Mouse (Mus musculus) CD4-positive, CD25-positive, alpha-beta regulatory T cell, adult 2 months (primary cell): Measurements from ENCODE around the gene Nsg1.

ENCODE experiments used
- DNase-seq: peaks from one replicate; pipeline ENCODE4 v3.0.0-alpha.2; 2012; ENCODE audit warnings: low read depth, low spot score

The Nsg1 gene

DNA sequence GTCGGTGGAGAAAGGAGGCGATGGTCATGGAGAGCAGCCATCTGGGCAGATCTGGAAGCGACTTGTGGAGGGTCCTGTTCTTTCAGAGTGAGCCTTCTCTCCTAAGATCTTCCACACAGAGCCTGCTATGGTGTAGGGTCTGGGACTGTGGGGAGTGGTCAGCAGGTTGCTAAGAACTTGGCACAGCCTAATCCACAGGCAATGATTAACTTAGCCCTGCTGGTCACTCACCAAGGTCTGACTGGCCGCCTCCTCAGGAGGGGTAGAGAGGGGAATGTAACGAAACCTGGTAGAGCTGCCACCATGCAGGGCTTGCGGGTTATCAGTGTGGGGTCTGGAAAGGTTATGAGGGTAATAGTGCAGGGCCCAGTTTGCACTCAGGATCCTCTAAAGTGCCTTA lies 18.8 kb downstream of the Nsg1 start:
- DNase-seq = no peak

DNA sequence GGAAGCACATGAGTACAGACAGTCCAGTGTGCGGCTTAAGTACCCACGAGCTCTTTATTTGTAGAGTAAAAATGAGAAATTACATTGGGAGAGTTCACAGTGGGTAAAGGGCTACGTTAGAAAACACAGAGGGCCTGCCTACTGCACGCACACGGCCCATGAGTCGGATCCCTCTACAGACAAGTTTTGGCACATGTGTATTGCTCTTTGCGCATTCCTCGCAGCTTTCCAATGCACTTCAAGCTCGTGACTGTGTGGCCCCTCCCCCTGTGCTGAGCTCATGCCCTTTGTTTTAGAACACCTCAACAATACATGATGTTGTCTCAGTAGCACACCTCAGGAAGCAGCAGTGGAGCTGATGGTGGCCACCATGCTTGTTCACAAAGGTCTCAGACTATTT lies 22.5 kb downstream of the Nsg1 start:
- no peak for DNase-seq

DNA sequence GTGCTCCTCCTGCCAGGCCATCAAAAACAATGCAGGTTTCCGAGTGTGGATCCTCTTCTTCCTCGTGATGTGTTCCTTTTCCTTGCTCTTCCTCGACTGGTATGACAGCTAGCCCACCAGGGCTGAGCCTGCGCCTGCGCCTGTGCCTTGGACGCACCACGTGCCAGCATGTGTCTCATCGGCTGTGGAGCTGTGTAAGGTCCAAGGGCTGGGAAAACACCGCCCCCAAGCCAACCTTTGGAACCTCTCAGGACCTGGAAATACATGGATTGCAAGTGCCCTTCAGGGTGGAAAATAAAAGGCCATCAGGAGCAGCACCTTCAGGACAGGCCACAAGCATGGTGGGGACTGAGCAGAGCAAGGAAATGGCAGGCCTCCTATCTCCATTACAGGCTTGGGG lies 23.5 kb downstream of the Nsg1 start:
- no peak for DNase-seq

DNA sequence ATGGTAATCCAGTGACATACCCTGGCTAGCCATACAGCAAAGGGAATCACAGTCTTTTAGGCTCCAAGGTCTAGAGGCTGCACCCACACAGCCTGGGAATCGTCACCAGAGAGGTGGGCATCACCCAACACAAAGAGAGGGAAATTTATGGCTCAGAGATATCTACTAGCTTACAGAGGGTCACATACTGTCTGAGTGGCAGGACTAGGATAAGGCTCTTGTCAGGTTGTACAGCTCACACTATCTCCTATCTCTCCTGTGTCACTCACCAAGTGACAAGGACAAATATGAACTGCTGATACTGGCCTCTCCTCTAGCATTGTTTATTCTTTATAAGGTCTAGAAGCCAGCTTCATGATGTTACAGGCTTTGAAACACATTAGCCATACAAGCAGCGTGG lies 30.4 kb downstream of the Nsg1 start:
- no peak for DNase-seq

DNA sequence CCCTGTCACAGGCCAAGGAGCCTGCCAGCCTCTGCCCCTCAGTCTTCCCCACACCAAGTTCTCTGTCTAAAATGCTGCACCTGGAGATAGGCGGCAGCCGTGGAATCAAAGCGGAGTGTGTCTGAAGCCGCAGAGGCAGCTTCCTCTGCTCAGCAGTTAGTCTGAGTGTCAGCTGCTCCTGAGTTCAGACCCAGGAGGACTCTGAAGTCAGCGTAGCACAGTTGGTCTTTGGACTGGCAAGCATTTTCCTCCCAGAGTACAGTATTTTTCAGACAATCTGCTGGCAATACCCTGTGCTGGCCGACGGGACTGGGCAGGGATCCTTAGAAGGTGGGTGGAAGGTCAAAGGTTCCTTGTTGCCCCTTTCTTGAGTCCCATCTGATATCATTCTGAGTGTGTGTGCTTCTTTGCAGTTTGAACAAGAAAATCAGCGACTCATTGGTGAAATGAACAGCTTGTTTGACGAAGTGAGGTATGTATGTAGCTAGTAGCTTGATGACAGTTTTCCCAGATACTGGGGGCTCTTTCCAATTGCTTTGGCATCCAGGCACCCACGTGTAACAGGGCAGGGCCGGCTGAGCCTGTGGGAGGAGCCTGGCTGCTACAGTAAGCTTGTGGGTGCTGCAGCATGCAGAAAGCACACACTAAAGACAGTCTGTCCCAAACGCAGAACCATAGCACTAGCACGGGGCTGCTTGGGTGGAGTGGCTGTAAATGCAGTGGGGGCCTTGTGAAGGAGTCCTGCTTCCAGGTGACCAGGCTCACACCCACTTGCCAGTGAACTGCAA lies 33.0 kb downstream of the Nsg1 start:
- no peak for DNase-seq

DNA sequence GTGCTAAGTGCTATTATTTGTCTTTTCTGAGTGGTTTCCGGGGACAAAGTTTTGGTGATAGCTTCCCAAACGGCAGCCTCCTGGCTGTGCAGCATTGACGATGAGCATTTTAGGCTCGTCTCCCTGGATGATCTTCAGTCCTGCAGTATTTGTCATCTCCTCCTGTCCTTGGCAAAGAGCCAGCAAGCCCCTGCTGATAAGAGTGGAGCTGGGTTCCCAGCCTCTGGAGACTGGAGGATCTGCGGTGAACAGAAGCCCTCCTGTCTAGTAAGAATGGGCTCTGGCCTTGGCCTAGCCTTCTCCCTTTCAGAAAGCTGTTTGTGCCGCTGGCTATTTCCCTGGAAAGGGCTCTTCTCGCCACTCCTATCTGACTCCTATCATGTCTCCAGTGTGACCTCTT lies 38.0 kb downstream of the Nsg1 start:
- DNase-seq = no peak

DNA sequence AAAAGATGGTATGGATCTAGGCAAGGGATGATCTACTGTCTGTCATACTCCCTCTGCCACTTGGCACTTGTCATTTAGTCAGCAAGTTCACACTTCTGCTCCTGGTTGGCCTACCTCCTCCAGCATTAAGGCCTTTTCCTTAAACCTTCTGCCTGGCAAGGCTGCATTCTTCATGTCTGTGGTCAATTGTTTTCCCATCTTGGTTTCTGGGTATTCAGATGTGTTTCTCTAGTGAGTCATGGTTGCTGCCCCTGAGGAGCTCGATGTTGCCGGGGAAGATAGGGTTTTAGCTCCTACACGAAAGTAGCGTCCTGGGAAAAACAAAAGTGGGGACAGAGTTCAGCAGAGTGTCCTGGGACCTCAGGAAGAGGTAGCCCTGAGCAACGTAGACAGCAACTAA lies 40.4 kb downstream of the Nsg1 start:
- no peak for DNase-seq

DNA sequence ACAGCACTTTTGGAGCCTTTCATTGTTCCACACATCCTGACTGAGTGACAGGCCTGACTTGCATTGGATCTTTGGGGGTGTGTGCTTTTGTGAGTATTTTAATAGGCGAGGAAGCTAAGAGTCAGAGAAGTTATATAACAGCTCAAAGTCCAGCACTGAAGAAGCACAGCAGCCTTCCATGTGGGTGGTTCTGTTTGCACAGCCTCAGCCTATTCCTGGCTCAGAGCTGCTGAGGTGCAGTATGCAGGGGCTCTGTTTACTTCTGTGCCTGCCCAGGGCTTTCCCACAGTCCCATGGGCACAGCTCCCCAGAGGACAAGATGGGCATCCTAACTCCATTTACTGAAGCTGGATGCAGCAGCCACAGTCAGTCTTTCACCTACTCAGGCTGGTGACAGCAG lies 42.7 kb downstream of the Nsg1 start:
- no peak for DNase-seq

DNA sequence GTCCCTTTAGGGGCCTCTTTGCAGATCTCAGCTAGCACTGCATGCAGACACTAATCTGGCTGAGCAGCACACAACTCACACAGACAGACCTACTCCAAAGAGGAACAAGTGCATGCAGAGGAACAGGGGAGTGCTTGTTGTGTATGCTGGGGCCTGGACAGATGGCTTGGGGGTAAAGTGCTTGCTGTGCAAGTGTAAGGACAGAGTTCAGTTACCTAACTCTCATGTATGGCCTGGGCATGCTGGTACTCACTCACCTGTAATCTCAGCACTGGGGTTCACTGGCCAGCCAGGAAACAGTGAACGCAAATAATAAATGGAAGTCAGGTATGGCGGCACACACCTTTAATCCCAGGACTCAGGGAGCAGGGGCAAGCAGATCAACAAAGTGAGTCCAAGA lies 45.2 kb downstream of the Nsg1 start:
- DNase-seq = no peak

DNA sequence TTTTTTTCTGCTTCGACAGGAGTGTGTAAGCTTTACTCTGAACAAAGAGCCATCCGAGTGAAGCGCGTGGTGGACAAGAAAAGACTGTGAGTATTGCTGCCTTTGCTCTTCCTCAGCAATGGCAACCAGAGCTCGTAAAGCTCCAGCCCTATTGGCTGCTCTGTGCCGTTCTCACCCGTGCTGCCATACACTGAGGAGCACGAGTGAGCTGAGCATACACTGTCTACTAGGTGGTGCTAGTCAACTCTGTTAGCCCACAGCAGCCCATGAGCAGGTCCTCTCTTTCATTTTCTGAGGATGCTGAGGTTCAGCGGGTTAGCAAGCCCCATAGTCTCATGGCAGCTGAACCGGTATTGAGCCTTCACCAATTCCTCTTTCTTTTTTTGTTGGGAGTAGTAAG lies 52.9 kb downstream of the Nsg1 start:
- DNase-seq = no peak

DNA sequence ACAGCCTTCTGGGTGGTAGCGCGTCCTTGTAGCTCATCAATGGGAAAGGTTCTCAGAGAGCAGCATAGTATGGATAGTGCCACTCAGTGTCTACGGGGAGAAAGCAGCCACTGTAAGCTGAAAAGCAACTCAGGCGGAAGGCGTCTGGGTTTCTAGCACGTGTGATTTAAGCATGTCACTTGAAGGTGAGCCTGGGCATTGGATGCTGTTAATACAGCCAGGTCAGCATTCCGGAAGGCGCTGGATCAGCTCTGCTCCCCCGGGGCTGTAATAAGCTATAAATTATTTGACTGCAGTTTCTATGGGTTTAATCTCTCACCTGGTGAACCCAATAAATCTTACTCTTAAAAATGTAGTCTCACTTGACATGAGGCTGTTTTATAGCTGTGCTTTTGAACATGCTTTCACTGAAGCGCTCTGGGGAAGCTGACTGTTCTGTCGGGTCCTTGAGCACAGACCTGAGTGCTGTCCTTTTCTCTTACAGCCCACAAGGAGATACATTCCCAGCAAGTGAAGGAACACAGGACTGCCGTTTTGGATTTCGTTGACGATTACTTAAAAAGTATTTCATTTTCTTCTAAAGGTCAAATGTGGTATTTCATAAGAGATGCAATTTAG lies 53.5 kb downstream of the Nsg1 start:
- no peak for DNase-seq

DNA sequence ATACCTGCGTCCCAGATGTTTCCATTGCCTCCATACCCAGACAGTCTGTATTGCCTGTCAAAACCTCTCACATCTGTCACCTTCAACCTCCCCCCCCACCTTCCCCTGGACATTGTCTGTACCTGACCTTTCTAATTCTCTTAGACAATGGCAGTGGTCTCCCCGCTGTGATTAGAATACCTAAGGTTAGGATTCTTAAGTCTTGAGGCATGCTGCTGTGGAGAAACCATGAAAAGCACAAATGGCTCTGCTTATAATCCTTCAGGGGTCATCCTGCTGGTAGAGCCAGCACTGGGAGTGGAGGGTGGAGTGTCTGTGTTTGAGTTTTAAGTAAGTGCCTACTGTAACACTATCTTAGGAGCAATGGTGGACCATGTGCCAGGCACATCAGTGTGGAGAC lies 56.8 kb downstream of the Nsg1 start:
- DNase-seq = no peak

DNA sequence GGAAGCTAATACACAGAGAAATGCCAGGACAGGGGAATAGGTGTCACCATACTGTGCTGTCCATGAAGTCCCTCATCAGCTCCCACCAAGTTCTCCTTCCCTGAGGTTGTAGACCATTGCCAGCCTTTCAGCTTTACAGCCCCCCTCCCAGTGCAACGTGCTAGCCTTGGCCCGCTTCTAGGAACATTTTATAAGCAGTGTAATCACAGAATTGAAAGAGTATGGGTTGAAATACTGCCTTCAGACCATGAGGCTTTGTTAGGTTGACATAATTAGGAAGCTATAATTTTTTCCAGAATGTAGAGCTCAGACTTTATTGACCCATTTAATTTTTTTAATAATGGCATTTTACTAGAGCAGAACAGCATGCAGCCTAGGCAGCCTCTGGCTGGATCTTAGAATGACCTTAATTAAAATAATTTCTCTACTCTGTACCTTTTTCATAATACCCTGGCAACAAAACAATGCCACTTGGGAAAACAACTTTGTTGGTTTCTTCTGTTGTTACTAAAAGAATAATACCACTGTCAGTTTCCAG lies 60.5 kb downstream of the Nsg1 start:
- DNase-seq = no peak

DNA sequence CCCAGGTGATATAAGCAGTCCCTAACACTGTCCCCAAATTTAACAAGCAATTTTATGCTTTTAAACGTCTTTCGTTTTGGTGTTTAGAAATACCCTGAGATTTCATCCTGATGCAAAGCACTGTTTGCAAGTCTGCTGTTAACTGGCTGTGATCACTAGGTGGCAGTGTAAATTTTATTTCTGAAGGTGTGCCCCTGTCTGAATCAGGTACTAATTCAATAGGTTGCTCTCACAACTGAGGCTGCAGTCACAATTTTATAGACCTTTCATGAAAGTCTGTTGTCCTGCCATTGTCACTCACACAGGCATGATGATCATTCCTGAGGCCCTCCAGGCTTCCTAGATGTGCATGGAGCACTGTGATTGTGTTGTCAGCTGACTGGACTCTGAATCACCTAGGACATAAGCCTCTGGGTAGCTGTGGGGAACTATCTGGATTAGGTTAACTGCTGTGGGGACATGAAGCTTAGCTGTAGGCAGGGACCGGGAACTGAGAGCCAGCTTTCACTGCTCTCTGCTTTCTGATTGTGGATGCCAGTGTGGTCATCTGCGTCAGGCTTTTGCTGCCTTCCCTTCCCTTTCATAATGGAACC lies 62.1 kb downstream of the Nsg1 start:
- no peak for DNase-seq

DNA sequence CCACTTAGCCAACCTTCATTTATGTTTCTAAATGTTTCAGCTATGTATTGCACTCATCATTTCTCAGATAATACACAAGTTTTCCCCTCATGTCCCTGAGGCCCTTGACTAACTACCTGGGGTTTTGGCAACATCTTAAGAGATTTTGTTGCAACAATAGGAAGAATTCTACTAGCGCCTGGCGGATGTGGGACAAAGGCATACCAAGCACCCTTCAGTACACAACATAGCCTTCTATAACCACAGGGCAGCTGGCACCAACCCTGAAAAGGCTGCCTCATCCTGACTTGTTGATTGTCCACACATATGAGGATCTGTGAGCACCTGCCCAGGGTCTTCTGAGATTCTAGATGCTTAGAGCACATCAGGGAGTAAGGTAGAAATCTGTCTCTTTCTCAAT lies 65.4 kb downstream of the Nsg1 start:
- DNase-seq = no peak

DNA sequence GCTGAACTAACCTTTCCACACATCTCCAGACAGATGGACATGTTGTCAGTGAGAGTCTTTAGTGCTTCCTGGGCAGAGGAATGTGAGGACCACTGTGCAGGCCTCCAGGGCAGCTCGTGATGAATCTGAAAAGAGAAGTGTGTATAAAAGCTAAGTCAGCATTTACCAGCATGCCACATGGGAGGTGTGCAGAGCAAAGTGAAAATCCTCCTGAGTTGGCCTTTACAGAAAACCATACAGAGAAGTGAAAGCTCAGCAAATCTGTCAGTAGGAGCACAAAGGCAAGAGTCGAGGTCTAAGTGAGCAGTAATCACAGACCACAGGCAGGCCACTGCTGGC lies 67.8 kb downstream of the Nsg1 start:
- no peak for DNase-seq

DNA sequence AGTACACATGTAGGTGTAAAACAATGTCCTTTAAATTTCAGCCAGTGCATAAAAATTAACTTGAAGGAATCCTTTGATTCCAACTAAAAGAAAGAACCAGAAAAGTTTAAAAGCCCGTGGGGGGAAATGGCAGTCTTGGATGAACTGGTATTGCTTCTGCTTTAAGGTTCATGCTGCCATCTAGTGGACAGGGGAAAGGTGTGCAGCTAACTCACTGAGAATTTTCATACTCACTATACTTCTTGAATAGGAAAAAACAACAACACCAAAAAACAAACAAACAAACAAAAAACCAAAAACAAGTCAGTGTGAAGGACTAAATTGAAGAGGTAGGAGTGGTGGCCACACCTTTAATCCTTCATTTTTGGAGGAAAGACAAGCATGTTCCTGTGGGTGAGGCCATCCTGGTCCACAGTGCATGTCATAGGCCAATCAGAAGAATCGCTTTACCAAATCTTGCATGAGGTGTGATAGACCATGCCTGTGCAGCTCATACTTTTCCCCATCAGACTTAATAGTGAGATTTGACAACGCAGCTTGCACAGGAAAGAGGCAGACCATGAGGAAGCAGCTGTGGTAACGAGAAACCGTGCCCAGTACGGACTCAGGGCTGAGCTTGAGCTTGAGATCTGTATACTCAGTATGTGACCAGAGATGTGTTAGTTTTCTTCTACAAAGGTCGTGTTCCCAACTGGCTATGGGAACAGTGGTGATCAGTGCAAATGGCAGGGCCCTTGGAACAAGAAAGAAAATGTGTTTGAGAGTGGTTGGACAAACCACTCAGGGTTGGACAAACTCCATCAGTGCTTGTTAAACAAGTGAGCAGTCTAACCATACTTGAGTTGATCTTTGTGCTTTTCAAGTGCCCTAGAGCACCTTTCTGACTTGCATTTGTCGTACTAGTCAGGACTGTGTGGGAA lies 68.4 kb downstream of the Nsg1 start:
- DNase-seq = peak; percentile 72

DNA sequence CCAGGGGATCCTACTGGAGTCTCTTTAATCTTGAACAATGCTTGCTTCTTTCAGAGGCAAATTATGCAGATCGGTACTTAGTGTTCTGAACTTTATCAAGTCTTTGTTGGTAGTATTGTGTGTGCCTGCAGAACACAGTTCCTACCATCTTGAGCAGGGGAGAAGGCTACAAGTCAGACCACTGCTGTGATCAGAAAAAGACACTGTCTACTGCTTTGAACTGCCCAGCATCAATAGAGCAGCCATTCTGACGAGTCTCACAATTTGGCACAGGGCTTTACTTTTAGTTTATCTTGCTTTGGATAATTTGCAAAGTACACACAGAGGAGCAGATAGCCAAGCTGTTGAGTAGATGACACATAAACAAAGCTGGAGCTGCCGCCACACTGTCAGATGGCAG lies 69.1 kb downstream of the Nsg1 start:
- DNase-seq = no peak

DNA sequence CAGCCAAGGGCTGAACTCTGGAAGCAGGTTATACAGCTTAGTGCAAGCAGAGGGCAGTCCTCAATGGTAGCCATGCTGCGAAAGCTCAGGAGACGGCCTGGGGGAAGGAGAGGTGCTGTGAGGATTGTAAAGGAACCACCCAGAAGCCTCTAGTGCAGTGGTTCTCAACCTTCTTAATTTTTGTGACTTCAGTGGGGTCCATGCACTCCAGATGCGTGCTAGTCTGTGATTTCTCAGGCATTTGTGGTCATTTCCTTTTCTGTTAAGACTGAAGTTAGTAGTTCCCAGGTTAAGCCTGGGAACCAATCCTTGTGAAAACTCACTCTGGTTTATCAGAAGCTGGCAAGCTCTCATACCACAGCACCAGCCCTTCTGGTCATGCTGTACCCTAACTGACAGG lies 69.6 kb downstream of the Nsg1 start:
- DNase-seq = no peak
